Mouse (Mus musculus) olfactory bulb, adult 2 months (tissue): ENCODE measurements around the gene Orai2.

ENCODE experiments used
- CTCF ChIP-seq: fragments of 200-500 bp; IDR thresholded peaks from 2 replicates; pipeline ENCODE4 v1.5.1; 2012; ENCODE audit warnings: low read depth, mild to moderate bottlenecking, low read length, moderate library complexity; ENCODE audit not compliant: insufficient read depth
- POLR2A ChIP-seq: fragments of 200-500 bp; IDR thresholded peaks from 2 replicates; pipeline ENCODE4 v1.6.1; 2012; ENCODE audit warnings: mild to moderate bottlenecking, low read depth, low read length, moderate library complexity; ENCODE audit not compliant: insufficient read depth

- TF ChIP-seq CTCF (no peak), POLR2A (no peak)
These were observed 9.1 kb upstream of the Orai2 start for GRCm38 (mm10) chr5:136179594-136179993.
